21 mouse cellular contexts compared by ENCODE assay signal in genomic region chr2:112287059-112287458, GRCm38 (mm10). TPM values are rescaled to one million over a fixed set of nuclear protein-coding genes. Genes with fewer than 3 reads are reported as not detected.
DNase-seq lines count a peak whose midpoint lies in the region; ATAC-seq and TF ChIP-seq lines count a peak whose summit lies in the region.
"Had no signal": no experiment of that assay in that cellular context is flagged by ENCODE, and none has a peak within 500 bp of the region (broad histone marks: within the 10 kb centered on the region; RNA-seq: fewer than 3 reads in every experiment).

No protein-coding gene starts in this region.

- H3K4me1 ChIP-seq in heart, embryonic 13.5 days: peaks cover 16% of the 10 kb centered on the region
- H3K4me1 ChIP-seq in lung, embryonic 14.5 days (ENCODE audit: insufficient read depth): peaks cover 2% of the 10 kb centered on the region; the same call in 1 of the 2 replicates
- no peaks in the 10 kb centered on the region for H3K4me1 ChIP-seq in intestine, postnatal 0 days (replicated peaks; ENCODE audit: control insufficient read depth, insufficient read depth, low read length)
- H3K4me1 ChIP-seq in stomach, embryonic 16.5 days (ENCODE audit: control insufficient read depth, insufficient read depth, low read length): peaks cover 6% of the 10 kb centered on the region
- H3K4me1 ChIP-seq: heart, embryonic 10.5 days had no signal

- TF ChIP-seq CTCF in lung, embryonic 14.5 days (IDR thresholded peaks at IDR 0.05; ENCODE audit: low read depth): no peak
- no peak for TF ChIP-seq CTCF in intestine, postnatal 0 days (IDR thresholded peaks at IDR 0.05; ENCODE audit: low read depth)

- no peak for DNase-seq in heart, adult 8-10 months (ENCODE audit: low spot score)
- DNase-seq in lung, embryonic 14.5 days: no peak
- no peak for DNase-seq in lung, postnatal 4 days
- no peak for DNase-seq in adrenal gland, adult 8-10 months
- DNase-seq in ovary, postnatal 14 days (ENCODE audit: low spot score): no peak
- DNase-seq: adrenal gland, postnatal 14 days; cerebellum, adult 8-10 months; heart, postnatal 4 days; lung, postnatal 36 days; right cerebral cortex, postnatal 14 days had no signal

- no peak overlapping the region for H3K27ac ChIP-seq in heart, embryonic 13.5 days (replicated peaks)
- H3K27ac ChIP-seq in lung, embryonic 14.5 days (ENCODE audit: low read depth): no peak overlapping the region
- H3K27ac ChIP-seq in intestine, postnatal 0 days (ENCODE audit: low read depth, low read length): peak overlapping the region; percentile 62
- H3K27ac ChIP-seq in stomach, embryonic 16.5 days (ENCODE audit: low read length): peak overlapping the region; percentile 67; the same call in 1 of the 2 replicates
- H3K27ac ChIP-seq: embryonic facial prominence, embryonic 13.5 days; forebrain, embryonic 10.5 days; heart, embryonic 10.5 days; limb, embryonic 15.5 days had no signal

- H3K9me3 ChIP-seq in heart, embryonic 13.5 days: no peaks in the 10 kb centered on the region
- H3K9me3 ChIP-seq in lung, embryonic 14.5 days (ENCODE audit: low read depth, low read length): no peaks in the 10 kb centered on the region
- no peaks in the 10 kb centered on the region for H3K9me3 ChIP-seq in intestine, postnatal 0 days (ENCODE audit: control insufficient read depth)
- no peaks in the 10 kb centered on the region for H3K9me3 ChIP-seq in stomach, embryonic 16.5 days (replicated peaks; ENCODE audit: control insufficient read depth, low read length)
- H3K9me3 ChIP-seq: embryonic facial prominence, embryonic 13.5 days; forebrain, embryonic 10.5 days; heart, embryonic 10.5 days; limb, embryonic 15.5 days had no signal

- no peaks in the 10 kb centered on the region for H3K36me3 ChIP-seq in heart, embryonic 13.5 days
- H3K36me3 ChIP-seq in lung, embryonic 14.5 days (ENCODE audit: insufficient read depth): no peaks in the 10 kb centered on the region
- no peaks in the 10 kb centered on the region for H3K36me3 ChIP-seq in intestine, postnatal 0 days (ENCODE audit: control insufficient read depth, insufficient read depth)
- H3K36me3 ChIP-seq in stomach, embryonic 16.5 days (ENCODE audit: control insufficient read depth, insufficient read depth, low read length): no peaks in the 10 kb centered on the region
- H3K36me3 ChIP-seq: embryonic facial prominence, embryonic 13.5 days; forebrain, embryonic 10.5 days; heart, embryonic 10.5 days; limb, embryonic 15.5 days had no signal

- H3K27me3 ChIP-seq in heart, embryonic 13.5 days (replicated peaks): no peaks in the 10 kb centered on the region
- H3K27me3 ChIP-seq in lung, embryonic 14.5 days (ENCODE audit: insufficient read depth, low read length): no peaks in the 10 kb centered on the region
- no peaks in the 10 kb centered on the region for H3K27me3 ChIP-seq in intestine, postnatal 0 days (replicated peaks; ENCODE audit: control insufficient read depth, insufficient read depth, low read length)
- no peaks in the 10 kb centered on the region for H3K27me3 ChIP-seq in stomach, embryonic 16.5 days (ENCODE audit: control insufficient read depth, insufficient read depth, low read length)
- H3K27me3 ChIP-seq: embryonic facial prominence, embryonic 13.5 days; limb, embryonic 15.5 days had no signal

- H3K4me2 ChIP-seq in heart, embryonic 13.5 days: no peak overlapping the region; the same call in 1 of the 2 replicates
- H3K4me2 ChIP-seq in lung, embryonic 14.5 days: no peak overlapping the region
- H3K4me2 ChIP-seq in intestine, postnatal 0 days (replicated peaks; ENCODE audit: low read depth): peak overlapping the region; percentile 45; the same call in 1 of the 2 replicates
- H3K4me2 ChIP-seq in stomach, embryonic 16.5 days (ENCODE audit: low read depth, low read length): no peak overlapping the region
- H3K4me2 ChIP-seq: embryonic facial prominence, embryonic 13.5 days; limb, embryonic 15.5 days had no signal

- ATAC-seq in heart, embryonic 13.5 days (ENCODE audit: extremely low read depth, insufficient number of reproducible peaks, low FRiP score, low TSS enrichment): no peak
- peak; percentile 41; the same call in 1 of the 2 replicates for ATAC-seq in lung, embryonic 14.5 days (ENCODE audit: insufficient read depth)
- ATAC-seq in intestine, postnatal 0 days: peak; percentile 68
- peak; percentile 69; the same call in 1 of the 2 replicates for ATAC-seq in stomach, embryonic 16.5 days (ENCODE audit: insufficient read depth, low FRiP score)
- ATAC-seq: midbrain, embryonic 16.5 days had no signal

- H3K4me3 ChIP-seq in heart, embryonic 13.5 days: no peak overlapping the region
- H3K4me3 ChIP-seq in lung, embryonic 14.5 days (ENCODE audit: low read depth, low read length): no peak overlapping the region
- H3K4me3 ChIP-seq in intestine, postnatal 0 days (ENCODE audit: low read depth, low read length): no peak overlapping the region
- H3K4me3 ChIP-seq in stomach, embryonic 16.5 days (replicated peaks; ENCODE audit: low read length): no peak overlapping the region
- H3K4me3 ChIP-seq: embryonic facial prominence, embryonic 13.5 days; forebrain, embryonic 10.5 days; heart, embryonic 10.5 days; limb, embryonic 15.5 days had no signal

- peak overlapping the region; percentile 3; the same call in 1 of the 2 replicates for H3K9ac ChIP-seq in heart, embryonic 13.5 days
- H3K9ac ChIP-seq in lung, embryonic 14.5 days: no peak overlapping the region
- no peak overlapping the region for H3K9ac ChIP-seq in intestine, postnatal 0 days (ENCODE audit: low read depth, low read length)
- no peak overlapping the region for H3K9ac ChIP-seq in stomach, embryonic 16.5 days (ENCODE audit: low read length)
- H3K9ac ChIP-seq: embryonic facial prominence, embryonic 13.5 days; limb, embryonic 15.5 days had no signal

- WGBS in heart, embryonic 13.5 days: 60% methylated on average over 4 of the region's 4 CpGs
- WGBS in lung, embryonic 14.5 days: 63% methylated on average over 4 of the region's 4 CpGs
- WGBS in intestine, postnatal 0 days: 37% methylated on average over 4 of the region's 4 CpGs
- 53% methylated on average over 4 of the region's 4 CpGs for WGBS in stomach, embryonic 16.5 days

RNA-seq across cellular contexts. Expression of gene Gm21985, which starts 20.9 kb away (rescaled TPM):
- polyA plus RNA-seq in heart, embryonic 13.5 days (2015; fragmentation: Nextera tagmentation; extraction: Ambion mirVana): not detected in 2 replicates
- 1 to 10 TPM in 2 of 4 experiments, under 1 TPM in 2; 0.49 to 2.4 (median 0.91) TPM for total RNA-seq in heart, adult 8-10 months (2022)
- not detected in 2 replicates for polyA plus RNA-seq in lung, embryonic 14.5 days (2014; fragmentation: Nextera tagmentation; extraction: Ambion mirVana)
- not detected in 2 replicates for polyA plus RNA-seq in intestine, postnatal 0 days (2015; fragmentation: Nextera tagmentation; extraction: Ambion mirVana)
- not detected in 2 replicates for polyA plus RNA-seq in stomach, embryonic 16.5 days (2015; fragmentation: Nextera tagmentation; extraction: Ambion mirVana)
- 1 to 10 TPM in 1 of 4 experiments, not detected in 3; 1.5 TPM for total RNA-seq in adrenal gland, adult 8-10 months (2022)
- total RNA-seq: adrenal gland, postnatal 14 days; common myeloid progenitor, adult 5-6 weeks; heart, postnatal 4 days had no signal
- polyA plus RNA-seq: embryonic facial prominence, embryonic 13.5 days; forebrain, embryonic 10.5 days; heart, embryonic 10.5 days; limb, embryonic 15.5 days had no signal

RNA-seq across cellular contexts. Expression of gene Slc12a6, which starts 21.4 kb away (rescaled TPM):
- polyA plus RNA-seq in heart, embryonic 13.5 days (2015; fragmentation: Nextera tagmentation; extraction: Ambion mirVana): 8.4 and 9.5 TPM in 2 replicates
- total RNA-seq in heart, adult 8-10 months (2022): 10 to 100 TPM; 28.2 to 35.4 (median 31.2) TPM
- polyA plus RNA-seq in lung, embryonic 14.5 days (2014; fragmentation: Nextera tagmentation; extraction: Ambion mirVana): 11.6 and 11.9 TPM in 2 replicates
- polyA plus RNA-seq in intestine, postnatal 0 days (2015; fragmentation: Nextera tagmentation; extraction: Ambion mirVana): 6.9 and 8.0 TPM in 2 replicates
- 14.6 and 15.1 TPM in 2 replicates for polyA plus RNA-seq in stomach, embryonic 16.5 days (2015; fragmentation: Nextera tagmentation; extraction: Ambion mirVana)
- 10 to 100 TPM; 41.1 to 56.3 (median 49.1) TPM for total RNA-seq in adrenal gland, adult 8-10 months (2022)

RNA-seq across cellular contexts. Expression of gene Nop10, which starts 25.3 kb away (rescaled TPM):
- polyA plus RNA-seq in heart, embryonic 13.5 days (2015; fragmentation: Nextera tagmentation; extraction: Ambion mirVana): 155 and 186 TPM in 2 replicates
- 10 to 100 TPM; 57.1 to 65.3 (median 63.2) TPM for total RNA-seq in heart, adult 8-10 months (2022)
- polyA plus RNA-seq in lung, embryonic 14.5 days (2014; fragmentation: Nextera tagmentation; extraction: Ambion mirVana): 187 and 196 TPM in 2 replicates
- 114 and 120 TPM in 2 replicates for polyA plus RNA-seq in intestine, postnatal 0 days (2015; fragmentation: Nextera tagmentation; extraction: Ambion mirVana)
- 193 and 215 TPM in 2 replicates for polyA plus RNA-seq in stomach, embryonic 16.5 days (2015; fragmentation: Nextera tagmentation; extraction: Ambion mirVana)
- total RNA-seq in adrenal gland, adult 8-10 months (2022): 100 to 1,000 TPM in 2 of 4 experiments, 10 to 100 TPM in 2; 77.3 to 151 (median 111) TPM

RNA-seq across cellular contexts. Expression of gene Nutm1, which starts 28.0 kb away (rescaled TPM):
- 0.04 and 0.05 TPM in 2 replicates for polyA plus RNA-seq in heart, embryonic 13.5 days (2015; fragmentation: Nextera tagmentation; extraction: Ambion mirVana)
- not detected for total RNA-seq in heart, adult 8-10 months (2022)
- 0.11 TPM in 2 replicates for polyA plus RNA-seq in lung, embryonic 14.5 days (2014; fragmentation: Nextera tagmentation; extraction: Ambion mirVana)
- 0.03 TPM in 1 of 2 replicates, not detected in the other for polyA plus RNA-seq in intestine, postnatal 0 days (2015; fragmentation: Nextera tagmentation; extraction: Ambion mirVana)
- polyA plus RNA-seq in stomach, embryonic 16.5 days (2015; fragmentation: Nextera tagmentation; extraction: Ambion mirVana): 0.05 and 0.11 TPM in 2 replicates
- total RNA-seq in adrenal gland, adult 8-10 months (2022): under 1 TPM in 1 of 4 experiments, not detected in 3; 0.06 TPM
- total RNA-seq: adrenal gland, postnatal 14 days; common myeloid progenitor, adult 5-6 weeks; gastrocnemius, adult 8-10 months; heart, postnatal 4 days; layer of hippocampus, postnatal 25 days had no signal
- polyA plus RNA-seq: embryonic facial prominence, embryonic 13.5 days; limb, embryonic 15.5 days; midbrain, embryonic 16.5 days had no signal

RNA-seq across cellular contexts. Expression of gene Lpcat4, which starts 47.8 kb away (rescaled TPM):
- polyA plus RNA-seq in heart, embryonic 13.5 days (2015; fragmentation: Nextera tagmentation; extraction: Ambion mirVana): 13.6 and 14.5 TPM in 2 replicates
- 1 to 10 TPM; 2.6 to 3.6 (median 2.8) TPM for total RNA-seq in heart, adult 8-10 months (2022)
- polyA plus RNA-seq in lung, embryonic 14.5 days (2014; fragmentation: Nextera tagmentation; extraction: Ambion mirVana): 19.3 TPM in 2 replicates
- 8.4 TPM in 2 replicates for polyA plus RNA-seq in intestine, postnatal 0 days (2015; fragmentation: Nextera tagmentation; extraction: Ambion mirVana)
- 39.7 and 54.7 TPM in 2 replicates for polyA plus RNA-seq in stomach, embryonic 16.5 days (2015; fragmentation: Nextera tagmentation; extraction: Ambion mirVana)
- total RNA-seq in adrenal gland, adult 8-10 months (2022): 10 to 100 TPM in 1 of 4 experiments, 1 to 10 TPM in 3; 5.1 to 10.7 (median 7.1) TPM

Comparison
In these comparisons a context has a peak if more than half of its experiments do, and no peak if none do; other contexts are left out.
1. H3K27ac ChIP-seq: peak in intestine, postnatal 0 days (single experiment) and stomach, embryonic 16.5 days (single experiment); none in heart, embryonic 13.5 days (single experiment) and lung, embryonic 14.5 days (single experiment).